ENCODE assay signal across 10 mouse cellular contexts in genomic region chr8:111218107-111218506, GRCm38 (mm10). TPM values are rescaled to one million over a fixed set of nuclear protein-coding genes. Genes with fewer than 3 reads are reported as not detected.
DNase-seq lines count a peak whose midpoint lies in the region; ATAC-seq and TF ChIP-seq lines count a peak whose summit lies in the region.
"Had no signal": no experiment of that assay in that cellular context is flagged by ENCODE, and none has a peak within 500 bp of the region (broad histone marks: within the 10 kb centered on the region; RNA-seq: fewer than 3 reads in every experiment).

No protein-coding gene starts in this region.

- H3K4me2 ChIP-seq in liver, embryonic 11.5 days: no peak overlapping the region
- H3K4me2 ChIP-seq: heart, embryonic 12.5 days had no signal

- DNase-seq in G1E (ENCODE audit: low spot score): no peak
- peak; percentile 27 for DNase-seq in cerebellum, adult 11 months
- DNase-seq in liver, embryonic 11.5 days (ENCODE audit: low spot score): no peak
- no peak for DNase-seq in natural killer cell, adult 2 months (ENCODE audit: low spot score in 2 of 2)
- DNase-seq in adrenal gland, postnatal 10 days: no peak
- DNase-seq in thymus, adult 18-20 months: no peak
- no peak for DNase-seq in gastrocnemius, postnatal 36 days

- H3K9me3 ChIP-seq in G1E (replicated peaks): no peaks in the 10 kb centered on the region
- no peaks in the 10 kb centered on the region for H3K9me3 ChIP-seq in liver, embryonic 11.5 days (ENCODE audit: control insufficient read depth, low read length)
- H3K9me3 ChIP-seq: heart, embryonic 12.5 days had no signal

- H3K4me3 ChIP-seq in G1E (ENCODE audit: low read depth, low read length): no peak overlapping the region
- H3K4me3 ChIP-seq in liver, embryonic 11.5 days (ENCODE audit: low read depth, low read length): no peak overlapping the region
- H3K4me3 ChIP-seq: heart, embryonic 12.5 days had no signal

- TF ChIP-seq CTCF in G1E (IDR thresholded peaks at IDR 0.05; ENCODE audit: low read depth, low read length): no peak

- peak; percentile 15 for ATAC-seq in G1E (ENCODE audit: extremely low read depth, insufficient number of reproducible peaks, low FRiP score, poor library complexity, severe bottlenecking)
- ATAC-seq in hematopoietic stem cell, adult 5-6 weeks (replicated peaks in 1 of 2; ENCODE audit: insufficient read depth in 1 of 2, low FRiP score in 2 of 2, low TSS enrichment in 1 of 2, low read depth in 1 of 2, poor library complexity in 2 of 2, severe bottlenecking in 2 of 2): peak; percentile 12 to 62; a peak in 2 of 4 replicates
- peak; percentile 63 for ATAC-seq in liver, embryonic 11.5 days (replicated peaks; ENCODE audit: low FRiP score)
- ATAC-seq: midbrain, embryonic 16.5 days had no signal

- H3K36me3 ChIP-seq in G1E (replicated peaks): no peaks in the 10 kb centered on the region
- H3K36me3 ChIP-seq in liver, embryonic 11.5 days (ENCODE audit: control insufficient read depth, insufficient read depth, low read length): no peaks in the 10 kb centered on the region
- H3K36me3 ChIP-seq: heart, embryonic 12.5 days had no signal

- no peak overlapping the region for H3K27ac ChIP-seq in liver, embryonic 11.5 days (ENCODE audit: low read depth, low read length)

- H3K9ac ChIP-seq in liver, embryonic 11.5 days (ENCODE audit: low read depth, low read length): no peak overlapping the region
- H3K9ac ChIP-seq: heart, embryonic 12.5 days had no signal

- H3K4me1 ChIP-seq in G1E (ENCODE audit: insufficient read depth, low read depth, low read length): peaks cover 13% of the 10 kb centered on the region
- H3K4me1 ChIP-seq in liver, embryonic 11.5 days (replicated peaks; ENCODE audit: control insufficient read depth, insufficient read depth, low read length): 0 out of 2 replicates have a peak, but pooled peaks cover 2% of the 10 kb centered on the region

- no peaks in the 10 kb centered on the region for H3K27me3 ChIP-seq in G1E (ENCODE audit: insufficient read depth, low read length)
- no peaks in the 10 kb centered on the region for H3K27me3 ChIP-seq in liver, embryonic 11.5 days (replicated peaks; ENCODE audit: control insufficient read depth, insufficient read depth, low read length)
- H3K27me3 ChIP-seq: heart, embryonic 12.5 days had no signal

- WGBS in liver, embryonic 11.5 days: 50% methylated on average over 3 of the region's 3 CpGs

- intact Hi-C loops in gastrocnemius, postnatal 36 days (cut with DNase I): no loop called here

RNA-seq across cellular contexts. Expression of gene Glg1, which starts 40.9 kb away (rescaled TPM):
- total RNA-seq in G1E (2014; fragmentation: Nextera tagmentation) (71.0 and 71.8 TPM in 2 replicates), G1E (2017) (15.5 and 22.7 TPM in 2 replicates)
- polyA plus RNA-seq in G1E (2012): 10.8 and 12.7 TPM in 2 replicates
- total RNA-seq in hematopoietic stem cell, adult 5-6 weeks (2017): 50.0 and 52.4 TPM in 2 replicates
- 36.4 and 40.1 TPM in 2 replicates for polyA plus RNA-seq in liver, embryonic 11.5 days (2014; fragmentation: Nextera tagmentation; extraction: Ambion mirVana)
- total RNA-seq in adrenal gland, postnatal 10 days (2021): 10 to 100 TPM; 79.4 to 92.1 TPM
- 10 to 100 TPM; 33.4 to 34.0 TPM for total RNA-seq in gastrocnemius, postnatal 36 days (2021)
